Mouse (Mus musculus) testis, postnatal 10 days (tissue): ENCODE measurements around the gene Tmem252.

Experiments
- DNase-seq: peaks from one replicate; pipeline ENCODE4 v3.0.0; 2021; ENCODE audit warnings: low spot score

The Tmem252 gene

GRCm38 (mm10) chr19:24673762-24674161, at the start of gene Tmem252:
TSS of gene Tmem252 (plus strand) at chr19:24674008.
- DNase-seq: no peak

- no peak for DNase-seq
Observed at GRCm38 (mm10) chr19:24628049-24628448, 45.8 kb upstream of the Tmem252 start.

GRCm38 (mm10) chr19:24633008-24633407, 40.8 kb upstream of the Tmem252 start:
- DNase-seq: no peak

GRCm38 (mm10) chr19:24634602-24635001, 39.2 kb upstream of the Tmem252 start:
- peak; percentile 83 for DNase-seq

GRCm38 (mm10) chr19:24636616-24637015, 37.2 kb upstream of the Tmem252 start:
- no peak for DNase-seq

- no peak for DNase-seq
Observed at GRCm38 (mm10) chr19:24637988-24638387, 35.8 kb upstream of the Tmem252 start.

- no peak for DNase-seq
Observed at GRCm38 (mm10) chr19:24640982-24641381, 32.8 kb upstream of the Tmem252 start.

- DNase-seq: no peak
Observed at GRCm38 (mm10) chr19:24644971-24645370, 28.8 kb upstream of the Tmem252 start.

- DNase-seq: no peak
Observed at GRCm38 (mm10) chr19:24646162-24646829, 27.5 kb upstream of the Tmem252 start.

GRCm38 (mm10) chr19:24648016-24648415, 25.8 kb upstream of the Tmem252 start:
- DNase-seq: no peak

GRCm38 (mm10) chr19:24650428-24650827, 23.4 kb upstream of the Tmem252 start:
- DNase-seq: no peak

GRCm38 (mm10) chr19:24651595-24651994, 22.2 kb upstream of the Tmem252 start:
- no peak for DNase-seq

GRCm38 (mm10) chr19:24652342-24653019, 21.3 kb upstream of the Tmem252 start:
- DNase-seq: no peak

- no peak for DNase-seq
Observed at GRCm38 (mm10) chr19:24653230-24653799, 20.5 kb upstream of the Tmem252 start.

- DNase-seq: no peak
Observed at GRCm38 (mm10) chr19:24656981-24657380, 16.8 kb upstream of the Tmem252 start.

GRCm38 (mm10) chr19:24662346-24662745, 11.5 kb upstream of the Tmem252 start:
- DNase-seq: no peak

- DNase-seq: no peak
Observed at GRCm38 (mm10) chr19:24665771-24666170, 8.0 kb upstream of the Tmem252 start.

GRCm38 (mm10) chr19:24667527-24667926, 6.3 kb upstream of the Tmem252 start:
- DNase-seq: no peak

- DNase-seq: no peak
Observed at GRCm38 (mm10) chr19:24671571-24671970, 2.2 kb upstream of the Tmem252 start.

GRCm38 (mm10) chr19:24672366-24672960, 1.3 kb upstream of the Tmem252 start:
- no peak for DNase-seq

GRCm38 (mm10) chr19:24673331-24673730, 477 bp upstream of the Tmem252 start:
- no peak for DNase-seq

GRCm38 (mm10) chr19:24676429-24676828, 2.6 kb downstream of the Tmem252 start:
- no peak for DNase-seq
